Mouse (Mus musculus): ENCODE measurements at regions not wholly inside any gene's neighbourhood (a gene's known extent, or its start where the extent isn't known, plus 50 kb on each side); places are given as distances from the start of the nearest gene placed in this dataset.
A peak's percentile ranks its signal among the peaks of the same experiment; 100 is the strongest.

DNA sequence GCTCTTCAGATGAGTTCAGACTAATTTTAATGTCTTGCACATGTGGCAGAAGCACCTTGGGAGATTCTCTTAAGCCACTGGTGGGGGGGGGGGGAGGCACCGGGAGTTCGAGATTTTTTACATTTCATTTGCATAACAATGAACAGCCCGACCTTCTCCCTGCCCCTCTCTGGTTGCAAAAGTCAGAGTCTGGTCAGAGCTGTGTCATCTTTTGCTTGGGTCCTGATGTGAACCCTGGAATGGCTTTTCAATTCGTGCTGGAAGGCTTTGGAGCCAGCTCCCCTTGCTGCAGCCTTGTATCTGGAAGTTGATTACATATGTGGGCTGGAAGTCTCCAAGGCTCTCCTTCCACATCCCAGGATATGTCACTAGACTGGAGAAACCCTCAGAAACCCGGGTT lies 365.7 kb upstream of the Tbx3 start:
- peaks cover 37% of the 10 kb centered on the region for H3K27me3 ChIP-seq (replicated peaks; ENCODE audit: low read depth, poor library complexity, severe bottlenecking)
- peaks cover 36% of the 10 kb centered on the region for H3K4me1 ChIP-seq
- WGBS, result 14% methylated on average over 5 of the region's 5 CpGs
- H3K4me3 ChIP-seq, result no peak overlapping the region
- H3K27ac ChIP-seq (replicated peaks), result no peak overlapping the region
- H3K9me3 ChIP-seq, result no peaks in the 10 kb centered on the region
- no peaks in the 10 kb centered on the region for H3K36me3 ChIP-seq (replicated peaks)
- DNase-seq (ENCODE audit: low spot score), result no peak

DNA sequence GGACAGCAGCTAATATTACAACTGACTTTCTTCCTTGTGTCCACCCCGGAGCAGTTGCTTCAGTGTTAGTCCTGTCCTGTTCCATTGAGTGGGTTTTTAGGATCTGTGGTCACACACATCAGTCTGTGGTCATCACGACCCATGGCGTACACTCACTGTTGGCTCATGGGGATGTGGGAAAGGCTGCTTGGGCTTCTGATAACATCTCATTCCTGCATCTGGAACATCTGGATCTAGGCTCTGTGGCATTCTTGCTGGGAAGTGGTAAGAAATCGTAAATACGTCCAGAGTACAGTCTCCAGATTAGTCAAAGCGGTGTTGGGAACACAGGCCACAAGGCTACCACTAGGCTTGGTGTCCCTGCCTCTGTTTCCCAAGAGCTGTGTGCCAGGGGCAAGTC lies 362.7 kb upstream of the Tbx3 start:
- 86% methylated on average over 6 of the region's 6 CpGs for WGBS
- H3K4me1 ChIP-seq, result peaks cover 22% of the 10 kb centered on the region
- no peak overlapping the region; the same call in 1 of the 2 replicates for H3K27ac ChIP-seq (replicated peaks)
- no peak for DNase-seq (ENCODE audit: low spot score)
- no peaks in the 10 kb centered on the region for H3K9me3 ChIP-seq
- H3K27me3 ChIP-seq (replicated peaks; ENCODE audit: low read depth, poor library complexity, severe bottlenecking), result peaks cover 18% of the 10 kb centered on the region; the same call in 1 of the 2 replicates
- no peak overlapping the region for H3K4me3 ChIP-seq
- no peaks in the 10 kb centered on the region for H3K36me3 ChIP-seq (replicated peaks)

DNA sequence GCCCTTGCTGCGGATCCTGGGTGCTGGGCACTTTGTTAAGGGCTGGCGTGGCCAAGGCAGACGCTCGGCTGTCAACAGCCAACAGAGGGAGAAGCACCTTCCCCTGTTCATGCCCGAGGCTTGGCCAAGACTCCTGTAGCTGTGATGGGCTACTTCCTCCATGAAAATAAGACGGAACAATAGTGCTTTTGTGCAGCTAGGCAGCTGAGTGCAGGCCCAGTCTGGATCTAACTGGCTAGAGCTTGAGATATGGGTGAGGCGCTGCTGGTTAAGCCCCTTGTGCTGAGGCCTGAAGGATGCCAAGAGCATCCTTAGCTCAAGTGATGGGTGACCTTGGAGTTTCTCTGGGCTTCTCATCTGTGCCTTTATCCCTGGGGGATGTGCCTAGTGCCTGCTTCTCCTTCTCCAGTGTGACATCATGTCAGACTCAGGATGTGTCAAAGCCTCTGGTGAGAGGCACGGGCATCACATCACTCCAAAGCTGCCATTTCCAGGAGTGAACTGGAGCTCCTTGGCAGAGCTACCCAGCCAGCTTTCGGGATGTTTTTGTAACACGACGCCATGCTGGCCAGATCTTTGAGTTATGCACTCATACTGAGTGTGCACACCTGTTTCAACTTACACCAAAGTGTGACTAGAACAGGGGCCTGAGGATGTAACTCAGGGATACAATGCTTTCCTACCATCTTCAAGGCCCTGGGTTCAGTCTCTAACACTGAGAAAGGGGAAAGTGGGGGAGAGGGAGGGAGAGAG lies 360.1 kb upstream of the Tbx3 start:
- 39% methylated on average over 11 of the region's 11 CpGs for WGBS
- Histone ChIP-seq H3K27ac (replicated peaks) (peak overlapping the region; percentile 62), H3K36me3 (replicated peaks) (no peaks in the 10 kb centered on the region), H3K4me3 (no peak overlapping the region), H3K9me3 (no peaks in the 10 kb centered on the region), H3K27me3 (replicated peaks; ENCODE audit: low read depth, poor library complexity, severe bottlenecking) (peaks cover 10% of the 10 kb centered on the region; the same call in 1 of the 2 replicates), H3K4me1 (peaks cover 15% of the 10 kb centered on the region)
- peak; percentile 57 for DNase-seq (ENCODE audit: low spot score)

- Histone ChIP-seq H3K27ac (replicated peaks) (no peak overlapping the region), H3K4me3 (no peak overlapping the region), H3K36me3 (replicated peaks) (no peaks in the 10 kb centered on the region), H3K27me3 (replicated peaks; ENCODE audit: low read depth, poor library complexity, severe bottlenecking) (peaks cover 4% of the 10 kb centered on the region; the same call in 1 of the 2 replicates), H3K4me1 (peaks cover 15% of the 10 kb centered on the region), H3K9me3 (no peaks in the 10 kb centered on the region)
- WGBS, result 89% methylated on average over 14 of the region's 14 CpGs
- no peak for DNase-seq (ENCODE audit: low spot score)
These were observed 357.7 kb upstream of the Tbx3 start for GRCm38 (mm10) chr5:119312808-119313207.

GRCm38 (mm10) chr5:119315149-119315548 lies 355.3 kb upstream of the Tbx3 start:
- H3K4me1 ChIP-seq, result peaks cover 20% of the 10 kb centered on the region
- H3K27ac ChIP-seq (replicated peaks), result no peak overlapping the region
- 0 out of 2 replicates have a peak, but pooled peaks cover 4% of the 10 kb centered on the region for H3K27me3 ChIP-seq (replicated peaks; ENCODE audit: low read depth, poor library complexity, severe bottlenecking)
- 92% methylated on average over 7 of the region's 7 CpGs for WGBS
- no peaks in the 10 kb centered on the region for H3K9me3 ChIP-seq
- H3K4me3 ChIP-seq, result no peak overlapping the region
- DNase-seq (ENCODE audit: low spot score), result no peak
- no peaks in the 10 kb centered on the region for H3K36me3 ChIP-seq (replicated peaks)

- DNase-seq (ENCODE audit: low spot score), result no peak
- no peak overlapping the region for H3K4me3 ChIP-seq
- 0 out of 2 replicates have a peak, but pooled peaks cover 4% of the 10 kb centered on the region for H3K27me3 ChIP-seq (replicated peaks; ENCODE audit: low read depth, poor library complexity, severe bottlenecking)
- H3K36me3 ChIP-seq (replicated peaks), result no peaks in the 10 kb centered on the region
- peaks cover 25% of the 10 kb centered on the region for H3K4me1 ChIP-seq
- H3K9me3 ChIP-seq, result no peaks in the 10 kb centered on the region
- H3K27ac ChIP-seq (replicated peaks), result peak overlapping the region; percentile 19; the same call in 1 of the 2 replicates
- WGBS, result 88% methylated on average over 11 of the region's 11 CpGs
These were observed 352.9 kb upstream of the Tbx3 start for GRCm38 (mm10) chr5:119317617-119318016.

GRCm38 (mm10) chr5:119321368-119322144 lies 348.9 kb upstream of the Tbx3 start:
- no peaks in the 10 kb centered on the region for H3K36me3 ChIP-seq (replicated peaks)
- no peaks in the 10 kb centered on the region for H3K27me3 ChIP-seq (replicated peaks; ENCODE audit: low read depth, poor library complexity, severe bottlenecking)
- H3K4me1 ChIP-seq, result peaks cover 39% of the 10 kb centered on the region
- no peak overlapping the region for H3K4me3 ChIP-seq
- H3K9me3 ChIP-seq, result no peaks in the 10 kb centered on the region
- WGBS, result 74% methylated on average over 10 of the region's 10 CpGs
- H3K27ac ChIP-seq (replicated peaks), result no peak overlapping the region
- no peak for DNase-seq (ENCODE audit: low spot score)

- no peak overlapping the region for H3K27ac ChIP-seq (replicated peaks)
- no peaks in the 10 kb centered on the region for H3K36me3 ChIP-seq (replicated peaks)
- H3K27me3 ChIP-seq (replicated peaks; ENCODE audit: low read depth, poor library complexity, severe bottlenecking), result no peaks in the 10 kb centered on the region
- H3K4me3 ChIP-seq, result no peak overlapping the region
- no peaks in the 10 kb centered on the region for H3K9me3 ChIP-seq
- WGBS, result 69% methylated on average over 13 of the region's 13 CpGs
- peaks cover 39% of the 10 kb centered on the region for H3K4me1 ChIP-seq
- DNase-seq (ENCODE audit: low spot score), result no peak
These were observed 348.1 kb upstream of the Tbx3 start for GRCm38 (mm10) chr5:119322411-119322810.

GRCm38 (mm10) chr5:119325681-119326255 lies 344.7 kb upstream of the Tbx3 start:
- no peak overlapping the region for H3K4me3 ChIP-seq
- WGBS, result 56% methylated on average over 13 of the region's 13 CpGs
- peaks cover 27% of the 10 kb centered on the region for H3K4me1 ChIP-seq
- H3K36me3 ChIP-seq (replicated peaks), result no peaks in the 10 kb centered on the region
- DNase-seq (ENCODE audit: low spot score), result no peak
- peak overlapping the region; percentile 44; the same call in 1 of the 2 replicates for H3K27ac ChIP-seq (replicated peaks)
- peaks cover 15% of the 10 kb centered on the region; the same call in 1 of the 2 replicates for H3K27me3 ChIP-seq (replicated peaks; ENCODE audit: low read depth, poor library complexity, severe bottlenecking)
- no peaks in the 10 kb centered on the region for H3K9me3 ChIP-seq

DNA sequence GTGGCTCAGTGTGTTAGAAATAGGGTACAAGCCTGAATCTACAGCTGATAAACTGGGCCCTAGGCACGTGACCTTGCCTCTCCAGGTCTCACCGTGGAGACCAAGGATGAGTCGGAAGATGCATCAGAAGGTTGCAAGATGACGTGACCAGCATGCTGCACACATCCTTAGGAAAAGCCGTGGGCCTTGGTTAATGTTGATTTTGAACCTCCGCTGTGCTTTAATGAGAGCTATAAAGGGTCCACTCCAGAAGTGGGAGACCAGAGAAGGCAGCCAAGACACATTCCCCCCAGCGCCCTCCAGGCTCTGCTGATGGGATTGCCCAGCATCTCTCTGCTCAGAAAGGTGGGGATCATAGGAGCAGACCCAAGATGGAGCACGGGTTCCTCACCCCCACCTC lies 343.6 kb upstream of the Tbx3 start:
- Histone ChIP-seq H3K4me1 (peaks cover 21% of the 10 kb centered on the region), H3K36me3 (replicated peaks) (no peaks in the 10 kb centered on the region), H3K27ac (replicated peaks) (no peak overlapping the region), H3K9me3 (no peaks in the 10 kb centered on the region), H3K4me3 (no peak overlapping the region), H3K27me3 (replicated peaks; ENCODE audit: low read depth, poor library complexity, severe bottlenecking) (peaks cover 21% of the 10 kb centered on the region; the same call in 1 of the 2 replicates)
- WGBS, result 91% methylated on average over 8 of the region's 8 CpGs
- no peak for DNase-seq (ENCODE audit: low spot score)

DNA sequence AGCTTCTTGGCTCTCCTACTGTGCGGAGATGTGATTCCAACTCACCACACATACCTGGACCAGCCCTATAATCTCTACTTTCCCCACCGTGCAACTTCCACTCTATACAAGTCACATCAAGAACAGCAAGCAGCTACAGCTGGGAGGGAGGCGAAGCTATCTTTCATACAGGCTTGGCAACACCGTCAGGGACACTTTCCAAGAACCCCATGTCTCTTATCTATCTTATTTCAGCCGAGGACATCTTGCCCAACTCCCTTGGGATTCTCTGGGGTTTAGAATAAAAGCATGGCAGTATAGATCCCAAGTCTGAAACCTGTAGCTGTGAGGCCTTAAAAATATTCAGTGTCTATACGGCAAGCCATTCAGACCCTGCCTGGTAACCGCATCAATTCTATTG lies 341.5 kb upstream of the Tbx3 start:
- no peak for DNase-seq (ENCODE audit: low spot score)
- H3K27ac ChIP-seq (replicated peaks), result no peak overlapping the region
- no peaks in the 10 kb centered on the region for H3K9me3 ChIP-seq
- peaks cover 32% of the 10 kb centered on the region; the same call in 1 of the 2 replicates for H3K27me3 ChIP-seq (replicated peaks; ENCODE audit: low read depth, poor library complexity, severe bottlenecking)
- no peak overlapping the region for H3K4me3 ChIP-seq
- peaks cover 14% of the 10 kb centered on the region for H3K4me1 ChIP-seq
- H3K36me3 ChIP-seq (replicated peaks), result no peaks in the 10 kb centered on the region
- 93% methylated on average over 7 of the region's 7 CpGs for WGBS

DNA sequence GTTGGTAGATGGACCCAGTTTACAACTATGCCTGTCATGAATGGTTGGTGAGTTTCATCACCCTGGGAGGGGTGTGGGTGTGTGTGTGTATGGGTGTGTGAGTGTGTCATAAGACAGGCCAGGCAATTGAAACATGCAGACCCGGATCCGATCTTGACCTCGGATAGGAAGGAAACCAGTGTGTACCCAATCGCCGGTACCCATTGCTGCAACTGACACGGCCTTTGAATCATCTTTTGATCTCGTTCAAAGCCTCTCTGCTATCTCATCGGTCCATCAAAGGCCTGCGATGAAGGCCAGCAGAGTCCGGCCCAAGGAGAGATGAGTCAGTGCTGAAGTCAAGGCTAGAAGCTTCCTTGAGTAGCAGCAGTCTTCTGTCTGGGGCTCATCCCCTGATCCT lies 341.1 kb upstream of the Tbx3 start:
- Histone ChIP-seq H3K4me1 (peaks cover 10% of the 10 kb centered on the region), H3K36me3 (replicated peaks) (no peaks in the 10 kb centered on the region), H3K9me3 (no peaks in the 10 kb centered on the region), H3K4me3 (no peak overlapping the region), H3K27me3 (replicated peaks; ENCODE audit: low read depth, poor library complexity, severe bottlenecking) (peaks cover 32% of the 10 kb centered on the region; the same call in 1 of the 2 replicates), H3K27ac (replicated peaks) (no peak overlapping the region)
- WGBS, result 93% methylated on average over 10 of the region's 10 CpGs
- no peak for DNase-seq (ENCODE audit: low spot score)
